Mouse (Mus musculus): ENCODE measurements at regions not wholly inside any gene's neighbourhood (a gene's known extent, or its start where the extent isn't known, plus 50 kb on each side); places are given as distances from the start of the nearest gene placed in this dataset.

DNA sequence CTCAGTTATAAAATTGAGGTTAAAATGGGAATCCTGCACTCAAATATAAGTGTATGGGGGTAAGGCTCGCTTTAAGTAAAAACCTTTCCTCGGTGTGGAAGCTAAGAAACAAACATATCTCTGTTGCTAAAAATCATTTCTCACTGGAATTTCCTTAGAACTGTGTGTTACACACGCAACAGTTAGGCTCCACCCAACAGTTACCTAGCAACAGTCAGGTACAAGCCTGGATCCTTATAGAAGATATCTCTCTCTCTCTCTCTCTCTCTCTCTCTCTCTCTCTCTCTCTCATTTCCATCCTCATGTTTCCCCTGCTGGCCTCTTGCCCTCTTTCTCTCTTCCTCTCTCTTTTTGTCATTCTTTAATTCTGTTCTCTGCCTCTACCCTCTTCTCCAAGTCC lies 211.1 kb upstream of the Cxadr start:
- H3K4me3 ChIP-seq = no peak overlapping the region
- no peak overlapping the region for H3K9ac ChIP-seq
- no peaks in the 10 kb centered on the region for H3K27me3 ChIP-seq
- no peaks in the 10 kb centered on the region for H3K9me3 ChIP-seq
- no peak overlapping the region for H3K4me2 ChIP-seq (replicated peaks)
- no peaks in the 10 kb centered on the region for H3K36me3 ChIP-seq
- H3K27ac ChIP-seq = no peak overlapping the region
- 84% methylated on average over 3 of the region's 3 CpGs for whole genome bisulfite sequencing
- no peak for ATAC-seq (ENCODE audit: insufficient number of reproducible peaks, insufficient read depth, low FRiP score, low TSS enrichment)
- H3K4me1 ChIP-seq = no peaks in the 10 kb centered on the region

DNA sequence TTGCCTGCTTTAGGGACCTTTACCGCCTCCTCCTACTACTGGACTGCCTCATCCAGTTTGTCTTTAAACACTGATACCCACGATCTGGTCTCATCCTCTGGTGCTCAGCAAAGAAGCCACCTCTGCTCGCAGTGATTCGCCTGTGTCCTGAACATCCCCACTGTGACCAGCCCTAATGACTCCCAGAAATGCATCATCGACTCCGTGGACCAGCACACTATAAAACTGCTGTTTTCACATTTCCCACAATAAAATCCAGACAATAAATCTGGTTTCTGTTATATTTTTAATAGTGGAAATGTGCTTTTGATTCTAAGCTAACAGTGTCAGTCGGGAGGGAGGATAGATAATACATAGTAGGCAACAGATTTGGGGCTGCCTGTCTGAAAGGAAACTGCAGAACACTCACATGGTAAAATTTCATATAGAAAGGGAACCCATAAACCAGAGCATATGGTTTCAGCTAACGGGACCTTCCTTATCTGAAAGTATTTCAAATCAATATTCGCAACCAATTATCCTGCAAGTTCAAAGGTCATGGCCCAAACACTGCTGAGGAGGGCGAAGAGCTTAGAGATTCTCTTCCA lies 233.7 kb upstream of the Cxadr start:
- ATAC-seq (ENCODE audit: insufficient number of reproducible peaks, insufficient read depth, low FRiP score, low TSS enrichment) = peak; percentile 28; the same call in 1 of the 2 replicates
- Histone ChIP-seq H3K27me3 (no peaks in the 10 kb centered on the region), H3K36me3 (no peaks in the 10 kb centered on the region), H3K4me3 (no peak overlapping the region), H3K9ac (no peak overlapping the region), H3K4me2 (replicated peaks) (no peak overlapping the region), H3K27ac (0 out of 2 replicates have a peak overlapping the region, but pooled peaks have one; percentile 32), H3K9me3 (no peaks in the 10 kb centered on the region), H3K4me1 (peaks cover 3% of the 10 kb centered on the region; the same call in 1 of the 2 replicates)
- 52% methylated on average over 10 of the region's 10 CpGs for WGBS

- Histone ChIP-seq H3K4me3 (no peak overlapping the region), H3K27ac (no peak overlapping the region), H3K9me3 (no peaks in the 10 kb centered on the region), H3K9ac (no peak overlapping the region), H3K36me3 (no peaks in the 10 kb centered on the region), H3K27me3 (no peaks in the 10 kb centered on the region), H3K4me1 (no peaks in the 10 kb centered on the region), H3K4me2 (replicated peaks) (no peak overlapping the region)
- ATAC-seq (ENCODE audit: insufficient number of reproducible peaks, insufficient read depth, low FRiP score, low TSS enrichment) = no peak
- WGBS = 91% methylated on average over 6 of the region's 6 CpGs
Measured at GRCm38 (mm10) chr16:78060516-78060915, 240.8 kb upstream of the Cxadr start.

DNA sequence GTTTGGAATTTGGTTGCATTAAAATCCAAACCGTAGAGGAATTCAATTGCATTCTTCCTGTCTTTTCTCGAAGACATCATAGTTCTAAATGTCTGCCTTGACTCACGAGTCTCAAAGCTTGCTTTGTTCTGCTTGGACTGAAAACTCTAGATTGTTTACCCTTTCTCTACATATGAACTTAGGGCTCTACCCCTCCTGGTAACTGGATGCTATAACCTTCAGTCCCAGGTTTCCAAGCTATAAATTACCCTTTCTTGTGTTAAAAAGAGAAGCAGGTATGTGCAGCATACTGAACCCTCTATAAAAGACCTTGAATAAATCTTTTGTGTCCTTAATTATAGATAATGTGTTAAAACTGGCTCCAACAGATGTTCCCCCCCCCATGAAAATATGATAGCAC lies 243.7 kb upstream of the Cxadr start:
- Histone ChIP-seq H3K9ac (no peak overlapping the region), H3K27ac (no peak overlapping the region), H3K4me1 (0 out of 2 replicates have a peak, but pooled peaks cover 3% of the 10 kb centered on the region), H3K4me2 (replicated peaks) (no peak overlapping the region), H3K4me3 (no peak overlapping the region), H3K36me3 (no peaks in the 10 kb centered on the region), H3K27me3 (no peaks in the 10 kb centered on the region), H3K9me3 (no peaks in the 10 kb centered on the region)
- peak; percentile 52; the same call in 1 of the 2 replicates for ATAC-seq (ENCODE audit: insufficient number of reproducible peaks, insufficient read depth, low FRiP score, low TSS enrichment)
- 17% methylated on average over 3 of the region's 3 CpGs for WGBS

DNA sequence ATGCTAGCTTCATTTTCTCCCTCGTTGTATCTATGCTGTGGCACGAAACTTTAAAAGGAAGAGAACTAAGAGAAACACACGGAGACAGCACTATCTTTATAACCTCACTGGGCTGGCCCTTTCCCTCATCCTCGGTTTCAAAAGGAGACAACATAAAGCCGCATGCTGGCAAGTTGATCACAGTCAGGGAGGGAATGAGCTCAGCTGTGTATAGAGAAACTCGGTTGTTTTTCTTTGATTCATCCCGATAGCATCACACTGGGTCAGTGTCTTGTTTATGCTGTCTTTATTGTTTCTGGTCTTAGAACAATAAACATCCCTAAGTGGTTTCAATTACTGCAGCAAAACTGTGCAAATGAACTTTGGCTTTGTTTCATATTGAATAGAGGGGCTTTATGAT lies 249.2 kb upstream of the Cxadr start:
- WGBS = 46% methylated on average over 7 of the region's 7 CpGs
- no peak overlapping the region for H3K27ac ChIP-seq
- 0 out of 2 replicates have a peak, but pooled peaks cover 3% of the 10 kb centered on the region for H3K4me1 ChIP-seq
- no peak overlapping the region for H3K4me3 ChIP-seq
- no peaks in the 10 kb centered on the region for H3K9me3 ChIP-seq
- H3K36me3 ChIP-seq = no peaks in the 10 kb centered on the region
- H3K9ac ChIP-seq = no peak overlapping the region
- no peaks in the 10 kb centered on the region for H3K27me3 ChIP-seq
- no peak for ATAC-seq (ENCODE audit: insufficient number of reproducible peaks, insufficient read depth, low FRiP score, low TSS enrichment)
- H3K4me2 ChIP-seq (replicated peaks) = no peak overlapping the region

- WGBS = 39% methylated on average over 4 of the region's 4 CpGs
- no peak overlapping the region for H3K9ac ChIP-seq
- ATAC-seq (ENCODE audit: insufficient number of reproducible peaks, insufficient read depth, low FRiP score, low TSS enrichment) = no peak; the same call in 1 of the 2 replicates
- H3K4me2 ChIP-seq (replicated peaks) = no peak overlapping the region
- no peaks in the 10 kb centered on the region for H3K36me3 ChIP-seq
- no peaks in the 10 kb centered on the region for H3K9me3 ChIP-seq
- H3K4me1 ChIP-seq = no peaks in the 10 kb centered on the region
- H3K27me3 ChIP-seq = no peaks in the 10 kb centered on the region
- no peak overlapping the region for H3K4me3 ChIP-seq
- H3K27ac ChIP-seq = 0 out of 2 replicates have a peak overlapping the region, but pooled peaks have one; percentile 23
Measured at GRCm38 (mm10) chr16:78040149-78040920, 261.0 kb upstream of the Cxadr start.

GRCm38 (mm10) chr16:78019605-78020285 lies 281.5 kb upstream of the Cxadr start:
- no peak for ATAC-seq (ENCODE audit: insufficient number of reproducible peaks, insufficient read depth, low FRiP score, low TSS enrichment)
- Histone ChIP-seq H3K9ac (no peak overlapping the region), H3K4me1 (no peaks in the 10 kb centered on the region)

DNA sequence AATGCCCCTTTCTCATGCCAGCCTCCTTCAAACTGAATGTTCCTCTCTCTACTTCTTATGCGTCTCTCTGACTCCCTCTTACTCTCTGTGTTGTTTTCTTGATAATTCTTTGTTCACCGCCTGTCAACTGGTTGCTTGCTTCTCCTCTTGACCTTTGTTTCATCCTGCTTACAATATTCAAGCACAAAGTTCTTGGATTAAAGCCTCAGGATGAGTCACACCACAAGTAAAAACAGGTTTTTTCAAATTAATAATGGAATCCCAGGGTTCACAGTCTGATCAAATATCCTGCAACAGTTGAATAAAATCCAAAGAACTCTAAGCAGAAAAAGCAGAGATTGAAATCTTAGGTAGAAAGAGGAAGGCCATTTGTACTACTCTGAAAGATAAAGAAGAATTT lies 285.9 kb upstream of the Cxadr start:
- Histone ChIP-seq H3K4me1 (no peaks in the 10 kb centered on the region), H3K4me3 (no peak overlapping the region), H3K4me2 (replicated peaks) (no peak overlapping the region), H3K9me3 (no peaks in the 10 kb centered on the region), H3K36me3 (no peaks in the 10 kb centered on the region), H3K27ac (no peak overlapping the region), H3K9ac (no peak overlapping the region), H3K27me3 (no peaks in the 10 kb centered on the region)
- no peak for ATAC-seq (ENCODE audit: insufficient number of reproducible peaks, insufficient read depth, low FRiP score, low TSS enrichment)
- 79% methylated on average over 2 of the region's 2 CpGs for WGBS

More at GRCm38 (mm10) chr16:78019605-78020285, 281.5 kb upstream of the Cxadr start:
- no peaks in the 10 kb centered on the region for H3K36me3 ChIP-seq
- H3K27ac ChIP-seq = no peak overlapping the region
- H3K4me2 ChIP-seq (replicated peaks) = no peak overlapping the region
- WGBS = 68% methylated on average over 8 of the region's 8 CpGs
- H3K9me3 ChIP-seq = no peaks in the 10 kb centered on the region
- H3K4me3 ChIP-seq = no peak overlapping the region
- H3K27me3 ChIP-seq = no peaks in the 10 kb centered on the region

GRCm38 (mm10) chr16:78013049-78013819 lies 288.1 kb upstream of the Cxadr start:
- WGBS = 83% methylated on average over 5 of the region's 5 CpGs
- Histone ChIP-seq H3K27me3 (no peaks in the 10 kb centered on the region), H3K9ac (no peak overlapping the region), H3K4me2 (replicated peaks) (no peak overlapping the region), H3K4me1 (no peaks in the 10 kb centered on the region), H3K9me3 (no peaks in the 10 kb centered on the region), H3K4me3 (no peak overlapping the region), H3K27ac (no peak overlapping the region), H3K36me3 (no peaks in the 10 kb centered on the region)
- ATAC-seq (ENCODE audit: insufficient number of reproducible peaks, insufficient read depth, low FRiP score, low TSS enrichment) = no peak

- H3K27ac ChIP-seq = no peak overlapping the region
- H3K4me3 ChIP-seq = no peak overlapping the region
- no peaks in the 10 kb centered on the region for H3K27me3 ChIP-seq
- H3K9me3 ChIP-seq = no peaks in the 10 kb centered on the region
- no peaks in the 10 kb centered on the region for H3K36me3 ChIP-seq
- H3K9ac ChIP-seq = no peak overlapping the region
- no peak overlapping the region for H3K4me2 ChIP-seq (replicated peaks)
- no peaks in the 10 kb centered on the region for H3K4me1 ChIP-seq
- ATAC-seq (ENCODE audit: insufficient number of reproducible peaks, insufficient read depth, low FRiP score, low TSS enrichment) = no peak
- WGBS = 76% methylated on average over 5 of the region's 5 CpGs
Measured at GRCm38 (mm10) chr16:78004016-78004415, 297.3 kb upstream of the Cxadr start.

DNA sequence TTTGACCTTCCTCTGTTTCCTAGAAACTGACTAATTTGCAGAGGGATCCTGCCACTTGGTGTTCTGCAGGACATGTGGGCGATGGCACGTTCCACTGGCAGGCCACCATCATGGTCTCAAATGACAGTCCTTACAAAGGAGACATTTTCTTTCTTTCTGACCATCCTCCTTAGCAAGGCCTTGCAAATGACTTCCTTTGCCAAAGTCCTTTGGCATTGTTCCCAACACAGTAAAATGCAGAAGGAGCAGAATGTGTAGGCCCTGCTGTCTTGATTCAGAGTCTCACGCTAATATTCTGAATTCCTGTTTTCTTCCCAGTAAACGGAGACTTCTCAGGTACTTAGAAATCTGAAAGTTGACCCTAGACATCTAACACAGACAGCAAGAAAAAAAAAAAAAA lies 308.3 kb upstream of the Cxadr start:
- no peaks in the 10 kb centered on the region for H3K36me3 ChIP-seq
- H3K9ac ChIP-seq = no peak overlapping the region
- H3K9me3 ChIP-seq = no peaks in the 10 kb centered on the region
- no peak for ATAC-seq (ENCODE audit: insufficient number of reproducible peaks, insufficient read depth, low FRiP score, low TSS enrichment)
- no peaks in the 10 kb centered on the region for H3K4me1 ChIP-seq
- no peak overlapping the region for H3K4me3 ChIP-seq
- 63% methylated on average over 4 of the region's 4 CpGs for WGBS
- H3K27ac ChIP-seq = no peak overlapping the region
- H3K27me3 ChIP-seq = no peaks in the 10 kb centered on the region
- no peak overlapping the region for H3K4me2 ChIP-seq (replicated peaks)
